Mouse (Mus musculus) C2C12 (cell line): ENCODE measurements around the gene Ccdc12.

ENCODE experiments used
- CEBPB ChIP-seq: IDR thresholded peaks from one replicate; pipeline ENCODE4 v1.6.1; 2011; ENCODE audit warnings: low read depth, mild to moderate bottlenecking, control low read depth, moderate library complexity
- CTCF ChIP-seq: IDR thresholded peaks from one replicate; pipeline ENCODE4 v1.5.1; 2011; ENCODE audit not compliant: control insufficient read depth, insufficient read depth, insufficient read length
- FOSL1 ChIP-seq: IDR thresholded peaks from one replicate; pipeline ENCODE4 v1.8.0; 2011; ENCODE audit warnings: mild to moderate bottlenecking, low read length; ENCODE audit not compliant: poor library complexity, insufficient read depth, severe bottlenecking
- MAX ChIP-seq: IDR thresholded peaks from one replicate; pipeline ENCODE4 v1.6.1; 2011; ENCODE audit warnings: mild to moderate bottlenecking, control low read depth
- MYOD1 ChIP-seq: IDR thresholded peaks from one replicate; pipeline ENCODE4 v1.6.1; 2011; ENCODE audit warnings: low read depth; ENCODE audit not compliant: control insufficient read depth, insufficient read length
- MYOG ChIP-seq: IDR thresholded peaks from one replicate; pipeline ENCODE4 v1.6.1; 2011; ENCODE audit not compliant: control insufficient read depth, insufficient read length; ENCODE audit errors: extremely low read depth
- USF1 ChIP-seq: IDR thresholded peaks from one replicate; pipeline ENCODE4 v1.6.1; 2011; ENCODE audit warnings: low read depth, mild to moderate bottlenecking, control low read depth, moderate library complexity

- TF ChIP-seq USF1 (no peak), MYOG (no peak), CTCF (no peak), FOSL1 (no peak), MAX (no peak), MYOD1 (no peak), CEBPB (no peak)
Observed at GRCm38 (mm10) chr9:110667219-110667836, 11.0 kb downstream of the Ccdc12 start.
